29 mouse cellular contexts compared by ENCODE assay signal in the genomic region with DNA sequence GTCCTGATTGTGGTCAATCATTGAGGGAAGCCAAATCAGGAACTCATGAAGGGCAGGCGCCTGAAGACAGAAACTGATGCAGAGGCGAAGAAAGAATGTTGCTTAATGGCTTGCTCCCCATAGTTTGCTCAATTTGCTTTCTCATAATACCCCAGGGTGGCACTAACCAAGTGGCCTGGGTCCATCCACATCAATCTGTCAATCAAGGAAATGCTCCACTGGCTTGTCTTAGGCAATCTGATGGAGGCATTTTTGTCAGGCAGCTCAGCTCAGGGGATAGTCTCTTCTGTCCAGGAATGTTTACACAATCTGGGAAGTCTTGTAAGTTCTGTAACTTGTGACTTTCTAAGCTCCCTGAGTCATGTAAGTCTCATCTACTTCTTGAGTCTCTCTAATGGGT. TPM values are rescaled to one million over a fixed set of nuclear protein-coding genes. Genes with fewer than 3 reads are reported as not detected.
A peak's percentile ranks its signal among the peaks of the same experiment; 100 is the strongest.
DNase-seq lines count a peak whose midpoint lies in the region; ATAC-seq and TF ChIP-seq lines count a peak whose summit lies in the region.
"Had no signal": no experiment of that assay in that cellular context is flagged by ENCODE, and none has a peak within 500 bp of the region (broad histone marks: within the 10 kb centered on the region; RNA-seq: fewer than 3 reads in every experiment).

No protein-coding gene starts in this region.

- no peaks in the 10 kb centered on the region for H3K36me3 ChIP-seq in midbrain, postnatal 0 days (ENCODE audit: insufficient read depth, low read length)
- H3K36me3 ChIP-seq: embryonic facial prominence, embryonic 13.5 days; embryonic facial prominence, embryonic 15.5 days; forebrain, embryonic 15.5 days; G1E had no signal

- no peaks in the 10 kb centered on the region for H3K4me1 ChIP-seq in midbrain, postnatal 0 days (ENCODE audit: insufficient read depth, low read length)
- H3K4me1 ChIP-seq: embryonic facial prominence, embryonic 13.5 days; embryonic facial prominence, embryonic 15.5 days; forebrain, embryonic 13.5 days; forebrain, embryonic 15.5 days had no signal

- WGBS in midbrain, postnatal 0 days: 91% methylated on average over 2 of the region's 2 CpGs

- peak; percentile 46; the same call in 1 of the 2 replicates for ATAC-seq in granulocyte monocyte progenitor cell, adult 5-6 weeks (replicated peaks; ENCODE audit: poor library complexity, severe bottlenecking)
- peak; percentile 44; the same call in 1 of the 2 replicates for ATAC-seq in megakaryocyte progenitor cell, adult 5-6 weeks (replicated peaks; ENCODE audit: poor library complexity)
- no peak for ATAC-seq in midbrain, postnatal 0 days (ENCODE audit: low FRiP score)
- ATAC-seq: activated CD4-positive, CD25-positive, alpha-beta regulatory T cell, adult 4 months; CD4-positive, CD25-positive, alpha-beta regulatory T cell, adult 4 months; forebrain, embryonic 13.5 days; forebrain, embryonic 15.5 days; forebrain, postnatal 0 days; Patski had no signal

- DNase-seq in adrenal gland, postnatal 10 days: peak; percentile 5
- no peak for DNase-seq in adrenal gland, adult (ENCODE audit: inconsistent age in 2 of 2, low spot score in 1 of 2)
- DNase-seq in fat pad, adult 2 months (ENCODE audit: extremely low read depth, low read depth, low spot score): peak; percentile 68
- no peak for DNase-seq in cerebellum, postnatal 10 days
- DNase-seq in midbrain, postnatal 0 days (ENCODE audit: low spot score): no peak
- DNase-seq in layer of hippocampus, postnatal 14 days (ENCODE audit: low spot score in 2 of 2): no peak
- DNase-seq: adrenal gland, adult 2 months; adrenal gland, postnatal 14 days; adrenal gland, postnatal 36 days; B cell, adult 2 months; cerebellum, adult 11-12 months; cerebellum, adult 2 months; cerebellum, adult 9-10 months; cerebellum, postnatal 14 days; cerebellum, postnatal 36 days; embryo, embryonic 11 days; forebrain, postnatal 0 days had no signal

- no peak for TF ChIP-seq CTCF in midbrain, postnatal 0 days (IDR thresholded peaks at IDR 0.05)

- H3K27ac ChIP-seq in midbrain, postnatal 0 days (ENCODE audit: low read depth, low read length): no peak overlapping the region
- H3K27ac ChIP-seq: embryonic facial prominence, embryonic 13.5 days; embryonic facial prominence, embryonic 15.5 days; forebrain, embryonic 13.5 days; forebrain, embryonic 15.5 days had no signal

- no peak overlapping the region for H3K4me3 ChIP-seq in midbrain, postnatal 0 days (ENCODE audit: low read depth, low read length)
- H3K4me3 ChIP-seq: embryonic facial prominence, embryonic 13.5 days; embryonic facial prominence, embryonic 15.5 days; erythroblast, embryonic 14.5 days; forebrain, embryonic 13.5 days; forebrain, embryonic 15.5 days had no signal

- H3K4me2 ChIP-seq in midbrain, postnatal 0 days (ENCODE audit: low read depth, low read length, poor library complexity, severe bottlenecking): no peak overlapping the region
- H3K4me2 ChIP-seq: embryonic facial prominence, embryonic 13.5 days; embryonic facial prominence, embryonic 15.5 days; forebrain, embryonic 13.5 days; forebrain, embryonic 15.5 days had no signal

- H3K9ac ChIP-seq in midbrain, postnatal 0 days (replicated peaks; ENCODE audit: low read length, poor library complexity, severe bottlenecking): no peak overlapping the region
- H3K9ac ChIP-seq: embryonic facial prominence, embryonic 13.5 days; embryonic facial prominence, embryonic 15.5 days; forebrain, embryonic 13.5 days; forebrain, embryonic 15.5 days; forebrain, postnatal 0 days had no signal

- H3K9me3 ChIP-seq in midbrain, postnatal 0 days (ENCODE audit: low read length): no peaks in the 10 kb centered on the region
- H3K9me3 ChIP-seq: embryonic facial prominence, embryonic 13.5 days; embryonic facial prominence, embryonic 15.5 days; forebrain, embryonic 13.5 days; forebrain, embryonic 15.5 days; G1E had no signal

- no peaks in the 10 kb centered on the region for H3K27me3 ChIP-seq in midbrain, postnatal 0 days (ENCODE audit: insufficient read depth, low read length)
- H3K27me3 ChIP-seq: CH12.LX; embryonic facial prominence, embryonic 13.5 days; embryonic facial prominence, embryonic 15.5 days; forebrain, embryonic 13.5 days; forebrain, embryonic 15.5 days; Patski had no signal

RNA-seq across cellular contexts. Expression of a gene that starts 50.0 kb away (rescaled TPM):
- 10 to 100 TPM; 79.1 to 94.7 TPM for total RNA-seq in adrenal gland, postnatal 10 days (2021)
- total RNA-seq in granulocyte monocyte progenitor cell, adult 5-6 weeks (2014; fragmentation: Nextera tagmentation): 34.3 and 52.0 TPM in 2 replicates
- 56.1 and 80.7 TPM in 2 replicates for total RNA-seq in granulocyte monocyte progenitor cell, adult 5-6 weeks (2017)
- 41.3 and 47.8 TPM in 2 replicates for total RNA-seq in megakaryocyte progenitor cell, adult 5-6 weeks (2015)
- 53.6 and 69.8 TPM in 2 replicates for total RNA-seq in megakaryocyte progenitor cell, adult 5-6 weeks (2017)
- 78.2 and 98.1 TPM in 2 replicates for total RNA-seq in midbrain, postnatal 0 days (2014; rRNA removed)
- 31.1 and 36.3 TPM in 2 replicates for polyA plus RNA-seq in midbrain, postnatal 0 days (2015; fragmentation: Nextera tagmentation; extraction: Ambion mirVana)
- total RNA-seq in layer of hippocampus, postnatal 14 days (2021): 10 to 100 TPM; 83.4 to 87.2 TPM

Comparison
In these comparisons a context has a peak if more than half of its experiments do, and no peak if none do; other contexts are left out.
1. DNase-seq: peak in adrenal gland, postnatal 10 days (single experiment) and fat pad, adult 2 months (single experiment); none in adrenal gland, adult (0 of 2), cerebellum, postnatal 10 days (0 of 2), midbrain, postnatal 0 days (single experiment) and layer of hippocampus, postnatal 14 days (0 of 2).